Mouse (Mus musculus) lung, embryonic 14.5 days (tissue): ENCODE data around the gene Gad2. TPM values are rescaled to one million over a fixed set of nuclear protein-coding genes. Genes with fewer than 3 reads are reported as not detected.
"Not testable (repeated sequence)": the region's sequence is repeated elsewhere in the genome, so short reads cannot be mapped to it uniquely, and the experiment has no call there.

Source experiments
- ATAC-seq: fragments of 200-750 bp; cut with Nextera tagmentation; 2 replicates; pipeline ENCODE4 v1.8.0; 2017; ENCODE audit warnings: mild to moderate bottlenecking, moderate TSS enrichment, moderate library complexity; ENCODE audit not compliant: insufficient read depth
- DNase-seq: peaks from one replicate; pipeline ENCODE4 v3.0.0-alpha.2; 2015
- H3K27ac ChIP-seq: fragments of 300-500 bp; sonication (generic); 2 replicates; pipeline ENCODE4 v1.5.1; 2014; ENCODE audit warnings: low read depth, mild to moderate bottlenecking, moderate library complexity
- H3K27me3 ChIP-seq: fragments of 300-500 bp; sonication (generic); 2 replicates; pipeline ENCODE4 v1.6.1; 2014; ENCODE audit warnings: low read length, control low read depth; ENCODE audit not compliant: insufficient read depth
- H3K36me3 ChIP-seq: fragments of 300-500 bp; sonication (generic); 2 replicates; pipeline ENCODE4 v1.6.1; 2014; ENCODE audit warnings: control low read depth; ENCODE audit not compliant: insufficient read depth
- H3K4me1 ChIP-seq: fragments of 300-500 bp; sonication (generic); 2 replicates; pipeline ENCODE4 v1.6.1; 2014; ENCODE audit warnings: antibody characterized with exemption, control low read depth; ENCODE audit not compliant: insufficient read depth
- H3K4me2 ChIP-seq: fragments of 300-500 bp; sonication (generic); 2 replicates; pipeline ENCODE4 v1.6.1; 2014; ENCODE audit warnings: mild to moderate bottlenecking
- H3K4me3 ChIP-seq: fragments of 300-500 bp; sonication (generic); 2 replicates; pipeline ENCODE4 v1.5.1; 2014; ENCODE audit warnings: low read depth, low read length
- H3K9ac ChIP-seq: fragments of 300-500 bp; sonication (generic); 2 replicates; pipeline ENCODE4 v1.6.1; 2014
- H3K9me3 ChIP-seq: fragments of 300-500 bp; sonication (generic); 2 replicates; pipeline ENCODE4 v1.6.1; 2016; ENCODE audit warnings: low read depth, low read length, control low read depth
- CTCF ChIP-seq: IDR thresholded peaks from 2 replicates; pipeline ENCODE4 v1.5.1; 2016; ENCODE audit warnings: antibody characterized with exemption, low read depth
- WGBS: fragments of 180-500 bp; shearing (Covaris S2); extraction: QIAGEN DNeasy Blood & Tissue Kit; methylation state at CpG from one replicate; pipeline ENCODE4 v1.1.7; 2014; 5-methylcytosine and 5-hydroxymethylcytosine counted together
- polyA plus RNA-seq: library from polyadenylated mRNA; unstranded; fragments of >200 nt; fragmentation: Nextera tagmentation; extraction: Ambion mirVana; gene quantifications from 2 replicates; pipeline ENCODE4 v1.2.1, GENCODE M21; 2014

The Gad2 gene
- 0.09 and 0.36 TPM in 2 replicates for polyA plus RNA-seq

- no peak within 1 kb of the TSS for H3K9ac ChIP-seq
- H3K4me2 ChIP-seq, result peak within 1 kb of the TSS; percentile 54
- peak within 1 kb of the TSS; percentile 28 for H3K4me3 ChIP-seq
- TF ChIP-seq CTCF, result no peak
- H3K36me3 ChIP-seq, result no peaks in the 10 kb centered on the region
- peaks cover 95% of the 10 kb centered on the region for H3K27me3 ChIP-seq
- H3K27ac ChIP-seq, result no peak within 1 kb of the TSS
- WGBS, result under 1% methylated on average over 55 of the region's 55 CpGs
- H3K4me1 ChIP-seq, result no peaks in the 10 kb centered on the region
- no peaks in the 10 kb centered on the region for H3K9me3 ChIP-seq
- ATAC-seq (peak; percentile 88; the same call in 1 of the 2 replicates), DNase-seq (peak; percentile 59)
Observed at GRCm38 (mm10) chr2:22621828-22622731, at the start of gene Gad2. Gene Gad2, plus strand, starts transcription at chr2:22622205.

- ATAC-seq, result peak; percentile 84
- H3K9me3 ChIP-seq, H3K27ac ChIP-seq, H3K4me2 ChIP-seq, H3K36me3 ChIP-seq, H3K4me1 ChIP-seq, H3K9ac ChIP-seq, H3K4me3 ChIP-seq, H3K27me3 ChIP-seq, DNase-seq: not testable (repeated sequence)
- WGBS, result 81% methylated on average over 14 of the region's 14 CpGs
Observed at GRCm38 (mm10) chr2:22587469-22588169, 34.4 kb upstream of the Gad2 start.

GRCm38 (mm10) chr2:22588170-22588541 lies 33.8 kb upstream of the Gad2 start:
- not testable (repeated sequence) for H3K9ac ChIP-seq, H3K4me3 ChIP-seq, H3K36me3 ChIP-seq, H3K27ac ChIP-seq, H3K4me1 ChIP-seq, H3K27me3 ChIP-seq, H3K4me2 ChIP-seq, H3K9me3 ChIP-seq, DNase-seq
- 74% methylated on average over 5 of the region's 5 CpGs for WGBS
- ATAC-seq, result peak; percentile 50

DNA sequence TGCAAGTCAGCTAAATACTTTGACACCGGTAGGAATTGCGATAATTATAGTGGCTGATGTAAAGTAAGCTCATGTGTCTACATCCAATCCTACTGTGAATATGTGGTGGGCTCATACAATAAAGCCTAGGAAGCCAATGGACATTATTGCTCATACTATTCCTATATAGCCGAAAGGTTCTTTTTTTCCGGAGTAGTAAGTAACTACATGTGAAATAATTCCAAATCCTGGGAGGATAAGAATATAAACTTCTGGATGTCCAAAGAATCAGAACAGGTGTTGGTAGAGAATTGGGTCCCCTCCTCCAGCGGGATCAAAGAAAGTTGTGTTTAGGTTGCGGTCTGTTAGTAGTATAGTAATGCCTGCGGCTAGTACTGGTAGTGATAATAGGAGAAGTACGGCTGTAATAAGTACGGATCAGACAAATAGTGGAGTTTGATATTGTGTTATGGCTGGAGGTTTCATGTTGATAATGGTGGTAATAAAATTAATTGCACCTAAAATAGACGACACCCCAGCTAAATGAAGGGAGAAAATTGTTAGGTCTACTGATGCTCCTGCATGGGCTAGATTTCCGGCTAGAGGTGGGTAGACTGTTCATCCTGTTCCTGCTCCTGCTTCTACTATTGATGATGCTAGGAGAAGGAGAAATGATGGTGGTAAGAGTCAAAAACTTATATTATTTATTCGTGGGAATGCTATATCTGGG lies 33.2 kb upstream of the Gad2 start:
- DNase-seq, H3K4me3 ChIP-seq, H3K27me3 ChIP-seq, H3K9me3 ChIP-seq, H3K27ac ChIP-seq, H3K9ac ChIP-seq, H3K4me2 ChIP-seq, H3K4me1 ChIP-seq, H3K36me3 ChIP-seq: not testable (repeated sequence)
- WGBS, result 73% methylated on average over 12 of the region's 12 CpGs
- peak; percentile 95 for ATAC-seq

- H3K4me3 ChIP-seq, H3K36me3 ChIP-seq, H3K9ac ChIP-seq, H3K4me1 ChIP-seq, H3K27me3 ChIP-seq, H3K27ac ChIP-seq, H3K4me2 ChIP-seq, H3K9me3 ChIP-seq, DNase-seq: not testable (repeated sequence)
- WGBS, result 87% methylated on average over 16 of the region's 17 CpGs
- peak; percentile 90 for ATAC-seq
Observed at GRCm38 (mm10) chr2:22589382-22590205, 32.4 kb upstream of the Gad2 start.

- no peaks in the 10 kb centered on the region for H3K4me1 ChIP-seq
- ATAC-seq (no peak), DNase-seq (no peak)
- no peak overlapping the region for H3K4me2 ChIP-seq
- no peaks in the 10 kb centered on the region for H3K36me3 ChIP-seq
- no peak overlapping the region for H3K9ac ChIP-seq
- no peak overlapping the region for H3K27ac ChIP-seq
- H3K4me3 ChIP-seq, result no peak overlapping the region
- H3K27me3 ChIP-seq, result no peaks in the 10 kb centered on the region
- no peaks in the 10 kb centered on the region for H3K9me3 ChIP-seq
- no peak for TF ChIP-seq CTCF
Observed at GRCm38 (mm10) chr2:22590206-22590490, 31.9 kb upstream of the Gad2 start.
